Mouse (Mus musculus) liver, embryonic 14.5 days (tissue): ENCODE measurements around the gene Sestd1.

Experiments used
- CTCF ChIP-seq: IDR thresholded peaks from 2 replicates; pipeline ENCODE4 v1.5.1; 2016; ENCODE audit warnings: antibody characterized with exemption, low read depth, control low read depth
- EP300 ChIP-seq: IDR thresholded peaks from 2 replicates; pipeline ENCODE4 v1.6.1; 2016; ENCODE audit warnings: antibody characterized with exemption, low read depth

DNA sequence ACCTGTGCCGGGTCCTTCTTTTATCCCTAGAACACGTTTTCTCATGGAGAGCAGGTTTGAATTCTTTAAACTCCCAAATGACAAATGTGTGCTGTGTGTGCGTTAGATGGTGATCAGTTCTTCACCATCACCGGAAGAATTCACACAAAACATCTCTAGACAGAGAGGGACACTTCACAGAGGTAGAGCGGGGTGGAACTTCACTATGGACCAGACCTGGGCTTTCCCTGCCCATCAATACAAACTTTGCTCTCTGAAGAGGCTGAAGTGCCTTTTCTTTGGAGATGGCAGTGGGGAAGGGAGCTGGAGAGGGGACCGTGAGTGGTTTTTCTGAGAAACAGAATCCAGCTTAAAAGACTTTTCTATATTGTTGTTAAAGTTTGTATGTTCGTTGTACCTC, 111.6 kb downstream of the Sestd1 start:
- TF ChIP-seq CTCF, result no peak
- no peak for TF ChIP-seq EP300
